Comparison of ENCODE assay signal across 27 mouse cellular contexts in the genomic region with DNA sequence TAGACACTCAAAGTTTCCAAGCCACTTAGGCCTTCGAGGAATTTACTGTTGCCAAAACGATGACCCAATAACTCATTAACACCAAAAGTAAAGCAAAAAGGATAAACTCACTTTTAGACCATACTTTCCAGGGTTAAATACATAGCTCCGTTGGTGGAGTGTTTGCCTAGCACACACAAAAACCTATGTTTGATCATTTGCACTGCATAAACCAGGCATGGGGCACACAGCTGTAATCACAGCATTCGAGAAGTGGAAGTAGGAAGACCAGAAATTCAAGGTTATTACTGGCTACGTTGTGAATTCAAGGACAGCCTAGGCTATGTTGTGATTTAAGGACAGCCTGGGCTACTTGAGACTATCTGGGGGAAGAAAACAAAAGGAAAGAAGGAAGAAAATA. TPM values are rescaled to one million over a fixed set of nuclear protein-coding genes. Genes with fewer than 3 reads are reported as not detected.
DNase-seq lines count a peak whose midpoint lies in the region; ATAC-seq and TF ChIP-seq lines count a peak whose summit lies in the region.
"Had no signal": no experiment of that assay in that cellular context is flagged by ENCODE, and none has a peak within 500 bp of the region (broad histone marks: within the 10 kb centered on the region; RNA-seq: fewer than 3 reads in every experiment).

No protein-coding gene starts in this region.

- H3K79me2 ChIP-seq in liver, adult 2 months (ENCODE audit: control insufficient read depth, insufficient read depth, low read length), result no peaks in the 10 kb centered on the region

- no peak for ATAC-seq in liver, embryonic 11.5 days (replicated peaks; ENCODE audit: low FRiP score)
- peak; percentile 68 for ATAC-seq in lung, embryonic 14.5 days (ENCODE audit: insufficient read depth)
- ATAC-seq in lung, embryonic 16.5 days (ENCODE audit: low read depth), result peak; percentile 81
- ATAC-seq in stomach, embryonic 14.5 days (ENCODE audit: insufficient number of reproducible peaks, insufficient read depth, low FRiP score, low read depth), result 0 out of 2 replicates have a peak, but pooled peaks have one; percentile 14
- ATAC-seq in granulocyte monocyte progenitor cell, adult 5-6 weeks (replicated peaks; ENCODE audit: poor library complexity, severe bottlenecking), result no peak
- ATAC-seq: activated CD4-positive, CD25-positive, alpha-beta regulatory T cell, adult 4 months; CD4-positive, CD25-positive, alpha-beta regulatory T cell, adult 4 months; forebrain, embryonic 13.5 days; Patski had no signal

- no peak overlapping the region for H3K9ac ChIP-seq in liver, adult 2 months (ENCODE audit: low read depth, low read length)
- no peak overlapping the region for H3K9ac ChIP-seq in liver, embryonic 11.5 days (ENCODE audit: low read depth, low read length)
- no peak overlapping the region for H3K9ac ChIP-seq in lung, embryonic 14.5 days
- no peak overlapping the region for H3K9ac ChIP-seq in lung, embryonic 16.5 days (ENCODE audit: low read length)
- no peak overlapping the region for H3K9ac ChIP-seq in stomach, embryonic 14.5 days (replicated peaks; ENCODE audit: low read depth, low read length)
- H3K9ac ChIP-seq: embryonic facial prominence, embryonic 12.5 days; forebrain, embryonic 13.5 days had no signal

- H3K27me3 ChIP-seq in liver, adult 2 months (ENCODE audit: control insufficient read depth, insufficient read depth, low read length), result no peaks in the 10 kb centered on the region
- H3K27me3 ChIP-seq in liver, embryonic 11.5 days (replicated peaks; ENCODE audit: control insufficient read depth, insufficient read depth, low read length), result no peaks in the 10 kb centered on the region
- no peaks in the 10 kb centered on the region for H3K27me3 ChIP-seq in lung, embryonic 14.5 days (ENCODE audit: insufficient read depth, low read length)
- no peaks in the 10 kb centered on the region for H3K27me3 ChIP-seq in lung, embryonic 16.5 days (ENCODE audit: control insufficient read depth, insufficient read depth, low read depth, low read length)
- no peaks in the 10 kb centered on the region for H3K27me3 ChIP-seq in stomach, embryonic 14.5 days (ENCODE audit: control insufficient read depth, insufficient read depth, low read length)
- H3K27me3 ChIP-seq: CH12.LX; embryonic facial prominence, embryonic 12.5 days; forebrain, embryonic 13.5 days; Patski had no signal

- TF ChIP-seq POLR2A in liver, adult 2 months (IDR thresholded peaks at IDR 0.05; ENCODE audit: extremely low read depth, insufficient read depth, low read length), result no peak
- TF ChIP-seq POLR2A in lung, adult 2 months (IDR thresholded peaks at IDR 0.05; ENCODE audit: borderline replicate concordance, extremely low read depth, low read depth, low read length), result no peak

- no peak overlapping the region for H3K4me2 ChIP-seq in liver, embryonic 11.5 days
- H3K4me2 ChIP-seq in lung, embryonic 14.5 days, result no peak overlapping the region
- no peak overlapping the region for H3K4me2 ChIP-seq in lung, embryonic 16.5 days (ENCODE audit: low read depth, low read length)
- H3K4me2 ChIP-seq in stomach, embryonic 14.5 days (replicated peaks; ENCODE audit: low read depth, low read length), result no peak overlapping the region
- H3K4me2 ChIP-seq: embryonic facial prominence, embryonic 12.5 days; forebrain, embryonic 13.5 days had no signal

- 23% methylated on average over 5 of the region's 5 CpGs for WGBS in liver, adult 2 months
- 67% methylated on average over 5 of the region's 5 CpGs for WGBS in liver, embryonic 11.5 days
- 62% methylated on average over 5 of the region's 5 CpGs for WGBS in lung, embryonic 14.5 days
- 62% methylated on average over 5 of the region's 5 CpGs for WGBS in lung, adult 2 months
- WGBS in lung, embryonic 16.5 days, result 58% methylated on average over 5 of the region's 5 CpGs
- WGBS in stomach, embryonic 14.5 days, result 68% methylated on average over 5 of the region's 5 CpGs

- H3K4me1 ChIP-seq in liver, adult 2 months (ENCODE audit: control insufficient read depth, insufficient read depth, low read length), result peaks cover 4% of the 10 kb centered on the region; the same call in 1 of the 2 replicates
- no peaks in the 10 kb centered on the region for H3K4me1 ChIP-seq in liver, embryonic 11.5 days (replicated peaks; ENCODE audit: control insufficient read depth, insufficient read depth, low read length)
- H3K4me1 ChIP-seq in lung, embryonic 14.5 days (ENCODE audit: insufficient read depth), result no peaks in the 10 kb centered on the region
- H3K4me1 ChIP-seq in lung, adult 2 months (ENCODE audit: control insufficient read depth, insufficient read depth, low read length), result no peaks in the 10 kb centered on the region
- H3K4me1 ChIP-seq in lung, embryonic 16.5 days (replicated peaks; ENCODE audit: control insufficient read depth, insufficient read depth, low read length), result peaks cover 14% of the 10 kb centered on the region
- 0 out of 2 replicates have a peak, but pooled peaks cover 3% of the 10 kb centered on the region for H3K4me1 ChIP-seq in stomach, embryonic 14.5 days (ENCODE audit: control insufficient read depth, insufficient read depth, low read length)
- H3K4me1 ChIP-seq: embryonic facial prominence, embryonic 12.5 days; forebrain, embryonic 13.5 days had no signal

- no peak for TF ChIP-seq CTCF in liver, adult 2 months (IDR thresholded peaks at IDR 0.05; ENCODE audit: low read depth, low read length)
- no peak for TF ChIP-seq CTCF in lung, embryonic 14.5 days (IDR thresholded peaks at IDR 0.05; ENCODE audit: low read depth)
- TF ChIP-seq CTCF in lung, adult 2 months (IDR thresholded peaks at IDR 0.05; ENCODE audit: insufficient read depth, low read length), result no peak

- DNase-seq in liver, adult 2 months (ENCODE audit: extremely low read depth, low read depth, low spot score), result peak; percentile 79
- no peak for DNase-seq in liver, embryonic 11.5 days (ENCODE audit: low spot score)
- DNase-seq in lung, embryonic 14.5 days, result peak; percentile 63
- no peak for DNase-seq in lung, adult 2 months
- DNase-seq in lung, adult 18-20 months, result no peak
- DNase-seq: adrenal gland, adult 8-10 months; adrenal gland, postnatal 14 days; adrenal gland, postnatal 36 days; B cell, adult 2 months; cerebellum, adult 11-12 months; cerebellum, adult 2 months; cerebellum, adult 9-10 months; cerebellum, postnatal 25 days had no signal

- no peak overlapping the region for H3K4me3 ChIP-seq in liver, adult 2 months (ENCODE audit: insufficient read depth, low read depth, low read length)
- no peak overlapping the region for H3K4me3 ChIP-seq in liver, embryonic 11.5 days (ENCODE audit: low read depth, low read length)
- H3K4me3 ChIP-seq in lung, embryonic 14.5 days (ENCODE audit: low read depth, low read length), result no peak overlapping the region
- H3K4me3 ChIP-seq in lung, adult 2 months (replicated peaks; ENCODE audit: extremely low read depth, low read depth, low read length), result no peak overlapping the region
- no peak overlapping the region for H3K4me3 ChIP-seq in lung, embryonic 16.5 days (ENCODE audit: low read length)
- H3K4me3 ChIP-seq in stomach, embryonic 14.5 days (ENCODE audit: low read depth, low read length), result no peak overlapping the region
- H3K4me3 ChIP-seq: embryonic facial prominence, embryonic 10.5 days; embryonic facial prominence, embryonic 12.5 days; forebrain, embryonic 13.5 days had no signal

- H3K36me3 ChIP-seq in liver, adult 2 months (ENCODE audit: control insufficient read depth, insufficient read depth, low read length), result no peaks in the 10 kb centered on the region
- no peaks in the 10 kb centered on the region for H3K36me3 ChIP-seq in liver, embryonic 11.5 days (ENCODE audit: control insufficient read depth, insufficient read depth, low read length)
- H3K36me3 ChIP-seq in lung, embryonic 14.5 days (ENCODE audit: insufficient read depth), result no peaks in the 10 kb centered on the region
- no peaks in the 10 kb centered on the region for H3K36me3 ChIP-seq in lung, embryonic 16.5 days (ENCODE audit: control insufficient read depth, insufficient read depth, low read length)
- no peaks in the 10 kb centered on the region for H3K36me3 ChIP-seq in stomach, embryonic 14.5 days (ENCODE audit: control insufficient read depth, insufficient read depth, low read length)
- H3K36me3 ChIP-seq: embryonic facial prominence, embryonic 10.5 days; embryonic facial prominence, embryonic 12.5 days; G1E had no signal

- no peaks in the 10 kb centered on the region for H3K9me3 ChIP-seq in liver, embryonic 11.5 days (ENCODE audit: control insufficient read depth, low read length)
- H3K9me3 ChIP-seq in lung, embryonic 14.5 days (ENCODE audit: low read depth, low read length), result no peaks in the 10 kb centered on the region
- H3K9me3 ChIP-seq in lung, embryonic 16.5 days (ENCODE audit: control insufficient read depth, low read length), result no peaks in the 10 kb centered on the region
- no peaks in the 10 kb centered on the region for H3K9me3 ChIP-seq in stomach, embryonic 14.5 days (ENCODE audit: control insufficient read depth, low read depth, low read length)
- H3K9me3 ChIP-seq: embryonic facial prominence, embryonic 10.5 days; embryonic facial prominence, embryonic 12.5 days; forebrain, embryonic 13.5 days; G1E had no signal

- H3K27ac ChIP-seq in liver, adult 2 months (replicated peaks; ENCODE audit: insufficient read depth, low read depth, low read length), result no peak overlapping the region
- no peak overlapping the region for H3K27ac ChIP-seq in liver, embryonic 11.5 days (ENCODE audit: low read depth, low read length)
- no peak overlapping the region for H3K27ac ChIP-seq in lung, embryonic 14.5 days (ENCODE audit: low read depth)
- H3K27ac ChIP-seq in lung, embryonic 16.5 days (ENCODE audit: low read length), result no peak overlapping the region
- H3K27ac ChIP-seq in stomach, embryonic 14.5 days (ENCODE audit: low read length), result no peak overlapping the region
- H3K27ac ChIP-seq: embryonic facial prominence, embryonic 10.5 days; embryonic facial prominence, embryonic 12.5 days; forebrain, embryonic 13.5 days had no signal

RNA-seq across cellular contexts. Expression of gene Hsd17b3, which starts 1.2 kb away (rescaled TPM):
- total RNA-seq in liver, adult 2 months (2014; rRNA removed), result not detected in 2 replicates
- 0.39 TPM in 1 of 2 replicates, not detected in the other for polyA plus RNA-seq in liver, adult 2 months (2012; rRNA removed)
- not detected in 2 replicates for polyA plus RNA-seq in liver, embryonic 11.5 days (2014; fragmentation: Nextera tagmentation; extraction: Ambion mirVana)
- not detected in 2 replicates for polyA plus RNA-seq in lung, embryonic 14.5 days (2014; fragmentation: Nextera tagmentation; extraction: Ambion mirVana)
- polyA plus RNA-seq in lung, adult 2 months (2012; rRNA removed), result not detected in 2 replicates
- polyA plus RNA-seq in lung, embryonic 16.5 days (2015; fragmentation: Nextera tagmentation; extraction: Ambion mirVana), result not detected in 2 replicates
- not detected in 2 replicates for polyA plus RNA-seq in stomach, embryonic 14.5 days (2014; fragmentation: Nextera tagmentation; extraction: Ambion mirVana)
- not detected in 2 replicates for total RNA-seq in granulocyte monocyte progenitor cell, adult 5-6 weeks (2014; fragmentation: Nextera tagmentation)
- not detected in 2 replicates for total RNA-seq in granulocyte monocyte progenitor cell, adult 5-6 weeks (2017)
- total RNA-seq: adrenal gland, postnatal 14 days; CH12.LX had no signal
- polyA plus RNA-seq: activated CD4-positive, CD25-positive, alpha-beta regulatory T cell, adult 4 months; CD4-positive, CD25-positive, alpha-beta regulatory T cell, adult 4 months; cerebellum, adult 2 months; cortical plate, adult 2 months; embryonic facial prominence, embryonic 10.5 days; embryonic facial prominence, embryonic 12.5 days; embryonic facial prominence, embryonic 14.5 days; forebrain, embryonic 11.5 days; forebrain, embryonic 13.5 days; G1E; Patski had no signal

RNA-seq across cellular contexts. Expression of gene Slc35d2, which starts 38.9 kb away (rescaled TPM):
- total RNA-seq in liver, adult 2 months (2014; rRNA removed), result 48.8 and 49.7 TPM in 2 replicates
- 33.1 and 33.7 TPM in 2 replicates for polyA plus RNA-seq in liver, adult 2 months (2012; rRNA removed)
- 4.2 and 5.8 TPM in 2 replicates for polyA plus RNA-seq in liver, embryonic 11.5 days (2014; fragmentation: Nextera tagmentation; extraction: Ambion mirVana)
- polyA plus RNA-seq in lung, embryonic 14.5 days (2014; fragmentation: Nextera tagmentation; extraction: Ambion mirVana), result 4.4 and 4.7 TPM in 2 replicates
- polyA plus RNA-seq in lung, adult 2 months (2012; rRNA removed), result 5.7 and 6.8 TPM in 2 replicates
- polyA plus RNA-seq in lung, embryonic 16.5 days (2015; fragmentation: Nextera tagmentation; extraction: Ambion mirVana), result 5.1 and 6.9 TPM in 2 replicates
- 5.1 and 6.4 TPM in 2 replicates for polyA plus RNA-seq in stomach, embryonic 14.5 days (2014; fragmentation: Nextera tagmentation; extraction: Ambion mirVana)
- 1.6 TPM in 1 of 2 replicates, not detected in the other for total RNA-seq in granulocyte monocyte progenitor cell, adult 5-6 weeks (2014; fragmentation: Nextera tagmentation)
- total RNA-seq in granulocyte monocyte progenitor cell, adult 5-6 weeks (2017), result 5.8 and 6.7 TPM in 2 replicates
- polyA plus RNA-seq: G1E had no signal

Comparison
In these comparisons a context has a peak if more than half of its experiments do, and no peak if none do; other contexts are left out.
1. DNase-seq: peak in liver, adult 2 months (single experiment) and lung, embryonic 14.5 days (single experiment); none in liver, embryonic 11.5 days (single experiment), lung, adult 2 months (single experiment) and lung, adult 18-20 months (0 of 2).
2. ATAC-seq: peak in lung, embryonic 14.5 days (single experiment), lung, embryonic 16.5 days (single experiment) and stomach, embryonic 14.5 days (single experiment); none in liver, embryonic 11.5 days (single experiment) and granulocyte monocyte progenitor cell, adult 5-6 weeks (single experiment).